Mouse (Mus musculus) lung, postnatal 0 days (tissue): Measurements from ENCODE around the gene Ermp1. TPM values are rescaled to one million over a fixed set of nuclear protein-coding genes. Genes with fewer than 3 reads are reported as not detected.

Source experiments
- ATAC-seq: fragments of 200-750 bp; cut with Nextera tagmentation; 2 replicates; pipeline ENCODE4 v1.8.0; 2017; ENCODE audit warnings: moderate library complexity
- DNase-seq: peaks from one replicate; pipeline ENCODE4 v3.0.0-alpha.2; 2016; ENCODE audit warnings: low spot score
- H3K27ac ChIP-seq: fragments of 300-500 bp; sonication (generic); 2 replicates; pipeline ENCODE4 v1.5.1; 2014; ENCODE audit warnings: antibody characterized with exemption, mild to moderate bottlenecking, low read length, mixed read lengths
- H3K27me3 ChIP-seq: fragments of 300-500 bp; sonication (generic); replicated peaks from 2 replicates; pipeline ENCODE4 v1.6.1; 2014; ENCODE audit warnings: low read length, mixed read lengths; ENCODE audit not compliant: insufficient read depth
- H3K36me3 ChIP-seq: fragments of 300-500 bp; sonication (generic); 2 replicates; pipeline ENCODE4 v1.6.1; 2014; ENCODE audit warnings: low read length, mixed read lengths; ENCODE audit not compliant: insufficient read depth
- H3K4me1 ChIP-seq: fragments of 300-500 bp; sonication (generic); 2 replicates; pipeline ENCODE4 v1.6.1; 2014; ENCODE audit warnings: antibody characterized with exemption, low read depth, low read length, mixed read lengths; ENCODE audit not compliant: insufficient read depth
- H3K4me2 ChIP-seq: fragments of 300-500 bp; sonication (generic); replicated peaks from 2 replicates; pipeline ENCODE4 v1.6.1; 2014; ENCODE audit warnings: low read depth, mild to moderate bottlenecking, low read length, moderate library complexity, mixed read lengths
- H3K4me3 ChIP-seq: fragments of 300-500 bp; sonication (generic); 2 replicates; pipeline ENCODE4 v1.5.1; 2014; ENCODE audit warnings: low read depth, low read length
- H3K9ac ChIP-seq: fragments of 300-500 bp; sonication (generic); replicated peaks from 2 replicates; pipeline ENCODE4 v1.6.1; 2014; ENCODE audit warnings: low read depth, mild to moderate bottlenecking
- H3K9me3 ChIP-seq: fragments of 300-500 bp; sonication (generic); 2 replicates; pipeline ENCODE4 v1.6.1; 2016; ENCODE audit warnings: low read length, mixed read lengths
- CTCF ChIP-seq: IDR thresholded peaks from 2 replicates; pipeline ENCODE4 v1.5.1; 2016; ENCODE audit warnings: antibody characterized with exemption, mild to moderate bottlenecking
- EP300 ChIP-seq: IDR thresholded peaks from 2 replicates; pipeline ENCODE4 v1.6.1; 2016; ENCODE audit warnings: antibody characterized with exemption, mild to moderate bottlenecking, control low read depth
- WGBS: fragments of 180-500 bp; shearing (Covaris S2); extraction: QIAGEN DNeasy Blood & Tissue Kit; methylation state at CpG from one replicate; pipeline ENCODE4 v1.1.7; 2014; 5-methylcytosine and 5-hydroxymethylcytosine counted together
- polyA plus RNA-seq: library from polyadenylated mRNA; unstranded; fragments of >200 nt; fragmentation: Nextera tagmentation; extraction: Ambion mirVana; gene quantifications from 2 replicates; pipeline ENCODE4 v1.2.1, GENCODE M21; 2015

Ermp1 gene
- 3.2 TPM in 2 replicates for polyA plus RNA-seq

DNA sequence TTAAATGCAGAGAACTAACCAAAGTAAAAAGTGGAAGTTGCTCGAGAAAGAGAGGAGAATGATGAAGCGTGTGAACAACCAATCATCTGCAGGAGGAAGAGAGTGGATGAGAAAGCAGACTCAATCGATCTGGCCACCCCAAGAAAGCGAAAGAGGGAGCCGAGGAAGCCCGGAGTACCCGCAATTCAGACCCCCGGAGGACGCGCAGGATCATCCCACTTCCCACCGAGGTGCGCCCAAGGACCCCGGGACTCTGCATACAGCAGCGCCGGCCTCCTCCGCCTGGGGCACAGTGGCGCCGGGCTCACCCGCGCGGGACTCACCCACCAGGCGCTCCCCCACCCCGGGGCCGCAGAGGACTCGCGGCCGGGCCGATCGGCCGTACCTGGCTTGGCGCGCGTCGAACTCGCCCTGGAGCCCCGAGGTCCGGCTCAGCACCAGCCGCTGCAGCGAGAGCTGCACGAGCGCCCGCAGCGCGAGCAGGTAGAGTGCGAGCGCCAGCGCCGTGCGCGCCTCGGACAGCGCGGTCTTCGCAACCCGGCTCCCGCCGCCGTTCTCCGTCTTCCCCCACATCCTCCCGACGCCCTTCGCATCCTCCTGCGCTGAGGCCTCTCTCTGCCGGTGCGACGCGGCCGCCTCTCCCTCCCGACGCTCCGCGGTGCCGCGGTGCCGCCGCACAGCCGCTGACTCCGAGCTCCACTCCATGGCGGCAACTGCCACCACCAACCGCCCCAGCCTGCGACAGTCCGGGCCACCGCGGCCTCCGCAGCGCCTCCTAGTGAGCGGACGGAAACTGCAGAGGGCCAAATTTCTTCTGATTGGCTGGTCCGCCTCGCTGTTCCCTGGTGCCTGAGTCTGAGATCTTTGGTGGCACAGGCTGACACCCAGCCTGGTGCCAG, at the start of gene Ermp1:
Gene Ermp1, minus strand, starts transcription at position 765 of the 899 bp plus-strand sequence.
- WGBS, result under 1% methylated on average over 68 of the region's 90 CpGs
- no peaks in the 10 kb centered on the region for H3K9me3 ChIP-seq
- peak within 1 kb of the TSS; percentile 65 for H3K4me3 ChIP-seq
- no peak for TF ChIP-seq EP300
- peak; percentile 97 for TF ChIP-seq CTCF
- no peaks in the 10 kb centered on the region for H3K36me3 ChIP-seq
- H3K27me3 ChIP-seq, result no peaks in the 10 kb centered on the region
- ATAC-seq (peak; percentile 96), DNase-seq (peak; percentile 93)
- H3K4me2 ChIP-seq, result peak within 1 kb of the TSS; percentile 75
- no peaks in the 10 kb centered on the region for H3K4me1 ChIP-seq
- peak within 1 kb of the TSS; percentile 61 for H3K9ac ChIP-seq
- peak within 1 kb of the TSS; percentile 51 for H3K27ac ChIP-seq

DNA sequence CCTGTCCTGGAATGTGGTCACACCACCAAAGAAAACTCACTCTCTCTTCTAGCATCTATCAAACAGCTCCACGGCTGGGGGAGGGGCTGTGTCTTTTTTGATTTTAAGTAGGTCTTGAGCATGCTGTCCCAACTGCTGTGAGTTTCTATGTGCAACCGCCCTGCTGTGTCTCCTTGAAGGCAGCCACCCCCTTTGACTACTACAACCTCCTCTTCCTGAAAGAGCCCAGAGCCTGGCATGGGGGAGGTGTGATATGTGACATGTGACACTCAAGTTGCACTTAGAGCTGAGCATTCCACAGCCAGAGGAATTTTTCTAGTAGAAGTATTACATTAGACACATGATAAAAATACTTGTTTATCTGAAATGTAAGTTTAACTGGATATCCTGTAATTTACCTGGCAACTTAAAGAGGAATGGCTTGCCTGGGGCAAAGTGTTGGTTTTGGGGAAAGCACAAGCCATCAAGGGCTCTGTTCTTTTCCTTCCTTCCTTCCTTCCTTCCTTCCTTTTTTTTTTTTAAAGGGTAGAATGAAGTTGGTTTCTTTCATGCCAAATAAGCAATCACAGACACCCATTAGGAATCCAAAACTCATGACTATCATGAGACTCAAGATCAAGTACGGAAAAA, 49.1 kb upstream of the Ermp1 start, which contains the start of gene Mlana:
Gene Mlana, plus strand, starts transcription at position 580 of the 630 bp plus-strand sequence.
- no peak within 1 kb of the TSS for H3K4me3 ChIP-seq
- ATAC-seq, result peak; percentile 71
- no peaks in the 10 kb centered on the region for H3K9me3 ChIP-seq
- peak; percentile 49 for DNase-seq
- 35% methylated on average over 3 of the region's 3 CpGs for WGBS
- H3K4me1 ChIP-seq, result no peaks in the 10 kb centered on the region
- no peak within 1 kb of the TSS for H3K27ac ChIP-seq
- no peaks in the 10 kb centered on the region for H3K36me3 ChIP-seq
- no peak within 1 kb of the TSS for H3K9ac ChIP-seq
- H3K4me2 ChIP-seq, result no peak within 1 kb of the TSS
- no peak for TF ChIP-seq CTCF
- TF ChIP-seq EP300, result peak; percentile 43; the same call in 1 of the 2 replicates
- no peaks in the 10 kb centered on the region for H3K27me3 ChIP-seq

DNA sequence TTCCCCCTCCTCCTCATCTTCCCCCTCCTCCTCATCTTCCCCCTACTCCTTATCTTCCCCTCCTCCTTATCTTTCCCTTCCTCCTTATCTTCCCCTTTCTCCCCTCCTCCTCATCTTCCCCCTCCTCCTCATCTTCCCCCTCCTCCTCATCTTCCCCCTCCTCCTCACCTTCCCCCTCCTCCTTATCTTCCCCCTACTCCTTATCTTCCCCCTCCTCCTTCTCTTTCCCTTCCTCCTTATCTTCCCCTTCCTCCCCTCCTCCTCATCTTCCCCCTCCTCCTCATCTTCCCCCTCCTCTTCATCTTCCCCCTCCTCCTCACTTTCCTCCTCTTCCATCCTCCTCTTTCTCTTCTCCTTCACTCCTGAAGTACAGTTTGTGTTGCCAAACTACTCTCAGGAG, 48.6 kb upstream of the Ermp1 start:
- DNase-seq (no peak), ATAC-seq (no peak)
- no peak overlapping the region for H3K4me3 ChIP-seq
- TF ChIP-seq EP300 (no peak), CTCF (no peak)
- no peak overlapping the region for H3K27ac ChIP-seq
- no peaks in the 10 kb centered on the region for H3K9me3 ChIP-seq
- no peak overlapping the region for H3K9ac ChIP-seq
- no peak overlapping the region for H3K4me2 ChIP-seq
- H3K4me1 ChIP-seq, result no peaks in the 10 kb centered on the region
- no peaks in the 10 kb centered on the region for H3K27me3 ChIP-seq
- no peaks in the 10 kb centered on the region for H3K36me3 ChIP-seq

DNA sequence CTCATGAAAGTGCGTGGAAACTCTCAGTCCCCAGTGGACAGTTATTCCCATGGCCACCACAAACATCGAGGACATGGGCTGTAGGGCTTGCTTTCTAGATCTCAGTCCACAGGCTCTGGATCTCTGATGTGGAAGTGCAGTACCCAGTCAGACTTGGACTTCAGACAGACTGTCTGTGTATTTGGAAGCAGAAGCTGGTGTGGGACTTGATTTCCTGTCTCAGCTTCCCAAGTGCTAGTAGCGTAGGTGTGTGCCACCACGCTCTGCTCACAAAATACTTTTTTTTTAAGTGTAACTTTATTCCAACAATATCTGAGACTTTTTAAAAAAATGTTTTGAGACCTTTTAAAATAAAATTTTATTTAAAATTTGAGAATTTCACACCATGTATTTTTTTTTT, 48.1 kb upstream of the Ermp1 start:
- no peaks in the 10 kb centered on the region for H3K9me3 ChIP-seq
- H3K4me1 ChIP-seq, result no peaks in the 10 kb centered on the region
- H3K4me3 ChIP-seq, result no peak overlapping the region
- WGBS, result 91% methylated on average over 4 of the region's 4 CpGs
- no peak overlapping the region for H3K27ac ChIP-seq
- H3K27me3 ChIP-seq, result no peaks in the 10 kb centered on the region
- H3K4me2 ChIP-seq, result no peak overlapping the region
- DNase-seq (no peak), ATAC-seq (no peak)
- no peak overlapping the region for H3K9ac ChIP-seq
- TF ChIP-seq CTCF, result no peak
- TF ChIP-seq EP300, result no peak
- H3K36me3 ChIP-seq, result no peaks in the 10 kb centered on the region

DNA sequence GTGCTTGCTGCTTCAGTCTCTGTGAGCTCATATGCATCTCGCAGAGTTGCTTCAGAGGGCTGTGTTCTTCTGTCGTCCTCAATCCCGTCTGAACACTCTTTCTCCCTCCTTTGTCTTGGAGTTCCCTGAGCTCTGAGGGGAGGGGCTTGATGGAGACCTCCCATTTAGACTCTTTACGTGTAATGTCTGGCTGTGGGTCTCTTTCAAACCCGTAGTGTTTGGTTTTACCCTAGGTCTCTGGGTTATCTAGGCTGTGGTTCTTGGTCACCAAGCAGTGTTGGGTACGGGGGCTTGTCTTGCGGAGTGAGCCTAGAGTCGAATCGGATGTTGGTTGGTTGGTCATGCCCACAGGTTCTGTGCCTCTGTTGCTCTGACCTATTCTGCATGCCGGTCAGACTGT, 46.9 kb upstream of the Ermp1 start:
- H3K9me3 ChIP-seq, result no peaks in the 10 kb centered on the region
- no peak overlapping the region for H3K4me3 ChIP-seq
- no peak overlapping the region for H3K9ac ChIP-seq
- 88% methylated on average over 10 of the region's 10 CpGs for WGBS
- no peak overlapping the region for H3K27ac ChIP-seq
- no peak overlapping the region for H3K4me2 ChIP-seq
- no peak for DNase-seq
- no peak for TF ChIP-seq CTCF
- no peak for TF ChIP-seq EP300
- no peaks in the 10 kb centered on the region for H3K4me1 ChIP-seq
- ATAC-seq, result no peak
- H3K36me3 ChIP-seq, result no peaks in the 10 kb centered on the region
- H3K27me3 ChIP-seq, result no peaks in the 10 kb centered on the region

DNA sequence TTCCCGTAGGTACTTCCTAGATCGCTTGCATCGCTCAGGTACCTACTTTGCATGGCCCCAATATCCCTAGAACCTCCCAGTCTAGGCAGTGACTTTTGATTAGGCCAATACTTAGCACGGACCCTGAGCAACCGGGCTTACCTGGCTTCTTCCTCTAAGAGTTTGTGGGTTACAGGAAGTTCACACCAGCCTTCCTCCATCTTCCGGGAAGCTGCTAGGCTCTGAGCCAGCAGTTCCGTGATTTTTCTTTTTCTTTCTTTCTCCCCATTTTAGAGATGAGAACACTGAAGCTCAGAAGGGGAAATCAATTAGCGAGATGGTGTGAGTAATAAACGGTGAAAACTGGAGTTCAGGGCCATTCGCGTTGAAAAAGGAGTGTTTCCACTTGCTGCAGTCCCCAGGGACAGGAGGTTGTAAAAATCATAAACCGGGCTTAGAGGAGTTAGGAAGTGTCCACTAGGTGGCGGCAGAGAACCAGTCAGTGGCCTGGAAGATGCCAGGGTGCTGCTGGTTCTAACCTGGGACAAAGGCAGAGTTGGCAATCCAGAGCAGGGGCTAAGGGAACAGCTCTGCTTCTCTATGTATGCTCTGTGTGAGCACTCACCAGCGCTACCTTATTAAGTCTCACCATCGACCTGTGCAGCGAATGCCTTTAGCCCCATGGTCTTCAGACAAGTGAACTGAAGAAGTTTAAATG, 35.8 kb upstream of the Ermp1 start:
- DNase-seq, result peak; percentile 68
- Histone ChIP-seq H3K4me3 (no peak overlapping the region), H3K4me2 (no peak overlapping the region), H3K27ac (no peak overlapping the region), H3K9ac (no peak overlapping the region), H3K36me3 (no peaks in the 10 kb centered on the region), H3K27me3 (0 out of 2 replicates have a peak, but pooled peaks cover 10% of the 10 kb centered on the region), H3K4me1 (no peaks in the 10 kb centered on the region), H3K9me3 (0 out of 2 replicates have a peak, but pooled peaks cover 4% of the 10 kb centered on the region)
- WGBS, result 43% methylated on average over 16 of the region's 16 CpGs
- no peak for TF ChIP-seq EP300
- peak; percentile 82 for TF ChIP-seq CTCF
- 0 out of 2 replicates have a peak, but pooled peaks have one; percentile 40 for ATAC-seq
